Comparison of ENCODE assay signal across 17 mouse cellular contexts in genomic region chr14:21192749-21193148, GRCm38 (mm10).
"Had no signal": no experiment of that assay in that cellular context is flagged by ENCODE, and none has a peak within 500 bp of the region (broad histone marks: within the 10 kb centered on the region; RNA-seq: fewer than 3 reads in every experiment).

No protein-coding gene starts in this region.

- H3K36me3 ChIP-seq: midbrain, embryonic 10.5 days; midbrain, embryonic 13.5 days; neural tube, embryonic 13.5 days; neural tube, embryonic 15.5 days; stomach, embryonic 15.5 days had no signal

- ATAC-seq: midbrain, embryonic 13.5 days; midbrain, embryonic 16.5 days had no signal

- DNase-seq: lung, adult 18-20 months; lung, postnatal 10 days; lung, postnatal 4 days; retina, postnatal 1 day; right cerebral cortex, adult 18-20 months; thymus, adult 2 months; thymus, postnatal 25 days; thymus, postnatal 4 days had no signal

- H3K4me3 ChIP-seq: midbrain, embryonic 10.5 days; midbrain, embryonic 13.5 days; myocyte; neural tube, embryonic 13.5 days; neural tube, embryonic 15.5 days; stomach, embryonic 15.5 days had no signal

- H3K9me3 ChIP-seq: midbrain, embryonic 10.5 days; midbrain, embryonic 13.5 days; neural tube, embryonic 13.5 days; neural tube, embryonic 15.5 days; stomach, embryonic 15.5 days had no signal

- H3K27ac ChIP-seq: liver, embryonic 14.5 days; midbrain, embryonic 10.5 days; midbrain, embryonic 13.5 days; neural tube, embryonic 13.5 days; neural tube, embryonic 15.5 days; stomach, embryonic 15.5 days; stomach, postnatal 0 days had no signal

- H3K27me3 ChIP-seq: midbrain, embryonic 13.5 days; neural tube, embryonic 13.5 days; neural tube, embryonic 15.5 days; stomach, embryonic 15.5 days had no signal

- H3K4me1 ChIP-seq: midbrain, embryonic 10.5 days; midbrain, embryonic 13.5 days; stomach, embryonic 15.5 days had no signal
